Mouse (Mus musculus): ENCODE measurements around the gene Topors. TPM values are rescaled to one million over a fixed set of nuclear protein-coding genes. Genes with fewer than 3 reads are reported as not detected.
A peak's percentile ranks its signal among the peaks of the same experiment; 100 is the strongest.

Topors gene
- polyA plus RNA-seq, 1 experiment from 2014 or later: 41.2 TPM

DNA sequence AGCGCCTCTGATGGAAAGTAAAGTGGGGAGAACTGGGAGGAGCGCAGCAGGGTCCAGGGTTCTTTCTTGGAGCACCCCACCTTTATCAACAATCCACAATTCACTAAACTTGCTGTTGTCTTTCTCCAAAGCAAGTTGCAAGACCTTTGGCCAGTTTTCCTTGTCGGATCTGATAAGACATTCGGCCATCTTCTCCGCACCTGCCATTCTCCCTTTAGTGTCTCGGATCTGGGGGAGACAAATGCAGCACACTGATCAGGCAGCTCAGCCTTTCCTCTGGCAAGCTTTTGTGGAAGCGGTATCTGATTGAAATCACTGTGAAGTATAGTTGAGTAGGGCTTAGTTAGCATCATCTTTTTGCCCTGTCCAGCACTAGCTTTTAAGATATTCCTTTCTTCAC is 41.8 kb downstream of the Topors start:
- Histone ChIP-seq H3K4me1 (no peaks in the 10 kb centered on the region), H3K27ac (replicated peaks) (no peak overlapping the region), H3K9ac (no peak overlapping the region), H3K9me3 (replicated peaks) (no peaks in the 10 kb centered on the region), H3K4me3 (replicated peaks) (no peak overlapping the region), H3K4me2 (replicated peaks) (no peak overlapping the region), H3K36me3 (no peaks in the 10 kb centered on the region), H3K27me3 (no peaks in the 10 kb centered on the region)
- ATAC-seq (ENCODE audit: insufficient number of reproducible peaks, low FRiP score, low TSS enrichment, low read depth): no peak
- 85% methylated on average over 7 of the region's 7 CpGs for WGBS

DNA sequence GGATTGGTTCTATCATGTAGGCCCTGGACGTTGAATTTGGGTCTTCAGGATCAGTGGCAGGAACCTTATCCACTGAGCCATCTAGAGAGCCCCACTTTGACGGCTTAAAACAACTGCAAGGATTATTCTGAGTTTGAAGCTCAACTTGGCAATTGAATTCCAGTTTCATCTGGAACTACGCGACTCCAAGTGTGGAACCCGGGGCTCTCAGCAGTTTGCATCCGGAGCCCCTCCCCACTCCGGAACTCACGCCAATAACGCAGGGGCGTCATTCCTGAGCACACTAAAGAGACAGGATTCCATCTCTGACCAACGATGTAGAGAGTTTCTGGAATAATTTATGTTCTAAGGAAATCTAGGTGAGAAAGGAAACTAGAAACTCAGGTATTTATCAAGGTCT is 42.5 kb downstream of the Topors start:
- Histone ChIP-seq H3K9ac (no peak overlapping the region), H3K27me3 (no peaks in the 10 kb centered on the region), H3K4me3 (replicated peaks) (no peak overlapping the region), H3K9me3 (replicated peaks) (no peaks in the 10 kb centered on the region), H3K4me1 (no peaks in the 10 kb centered on the region), H3K4me2 (replicated peaks) (no peak overlapping the region), H3K36me3 (no peaks in the 10 kb centered on the region), H3K27ac (replicated peaks) (no peak overlapping the region)
- ATAC-seq (ENCODE audit: insufficient number of reproducible peaks, low FRiP score, low TSS enrichment, low read depth): no peak
- 87% methylated on average over 11 of the region's 11 CpGs for WGBS

- H3K27ac ChIP-seq (replicated peaks): no peak overlapping the region
- no peak overlapping the region for H3K4me3 ChIP-seq (replicated peaks)
- H3K9ac ChIP-seq: no peak overlapping the region
- H3K9me3 ChIP-seq (replicated peaks): no peaks in the 10 kb centered on the region
- ATAC-seq (ENCODE audit: insufficient number of reproducible peaks, low FRiP score, low TSS enrichment, low read depth): no peak
- H3K27me3 ChIP-seq: no peaks in the 10 kb centered on the region
- H3K4me2 ChIP-seq (replicated peaks): no peak overlapping the region
- H3K36me3 ChIP-seq: no peaks in the 10 kb centered on the region
- 56% methylated on average over 5 of the region's 5 CpGs for WGBS
- H3K4me1 ChIP-seq: no peaks in the 10 kb centered on the region
Measured at GRCm38 (mm10) chr4:40226095-40226494, 43.6 kb downstream of the Topors start.

- 54% methylated on average over 21 of the region's 21 CpGs for WGBS
- Histone ChIP-seq H3K27me3 (no peaks in the 10 kb centered on the region), H3K36me3 (no peaks in the 10 kb centered on the region), H3K4me1 (no peaks in the 10 kb centered on the region), H3K4me2 (replicated peaks) (no peak overlapping the region), H3K9ac (no peak overlapping the region), H3K27ac (replicated peaks) (no peak overlapping the region), H3K9me3 (replicated peaks) (no peaks in the 10 kb centered on the region), H3K4me3 (replicated peaks) (no peak overlapping the region)
- no peak for ATAC-seq (ENCODE audit: insufficient number of reproducible peaks, low FRiP score, low TSS enrichment, low read depth)
Measured at GRCm38 (mm10) chr4:40221876-40222585, 47.6 kb downstream of the Topors start.

GRCm38 (mm10) chr4:40221004-40221760 is 48.5 kb downstream of the Topors start:
- H3K4me3 ChIP-seq (replicated peaks): no peak overlapping the region
- WGBS: 39% methylated on average over 14 of the region's 14 CpGs
- ATAC-seq (ENCODE audit: insufficient number of reproducible peaks, low FRiP score, low TSS enrichment, low read depth): no peak
- no peaks in the 10 kb centered on the region for H3K9me3 ChIP-seq (replicated peaks)
- H3K9ac ChIP-seq: no peak overlapping the region
- H3K27ac ChIP-seq (replicated peaks): no peak overlapping the region
- no peaks in the 10 kb centered on the region for H3K36me3 ChIP-seq
- H3K4me1 ChIP-seq: no peaks in the 10 kb centered on the region
- H3K27me3 ChIP-seq: no peaks in the 10 kb centered on the region
- H3K4me2 ChIP-seq (replicated peaks): no peak overlapping the region

GRCm38 (mm10) chr4:40220437-40220836 is 49.2 kb downstream of the Topors start:
- Histone ChIP-seq H3K4me3 (replicated peaks) (no peak overlapping the region), H3K4me1 (no peaks in the 10 kb centered on the region), H3K27ac (replicated peaks) (no peak overlapping the region), H3K36me3 (no peaks in the 10 kb centered on the region), H3K4me2 (replicated peaks) (0 out of 2 replicates have a peak overlapping the region, but pooled peaks have one; percentile 3), H3K9me3 (replicated peaks) (no peaks in the 10 kb centered on the region), H3K9ac (no peak overlapping the region), H3K27me3 (no peaks in the 10 kb centered on the region)
- no peak for ATAC-seq (ENCODE audit: insufficient number of reproducible peaks, low FRiP score, low TSS enrichment, low read depth)
- WGBS: 26% methylated on average over 12 of the region's 12 CpGs

- Histone ChIP-seq H3K27me3 (no peaks in the 10 kb centered on the region), H3K4me2 (replicated peaks) (no peak overlapping the region), H3K9ac (no peak overlapping the region), H3K9me3 (replicated peaks) (no peaks in the 10 kb centered on the region), H3K4me1 (no peaks in the 10 kb centered on the region), H3K27ac (replicated peaks) (no peak overlapping the region), H3K4me3 (replicated peaks) (no peak overlapping the region), H3K36me3 (no peaks in the 10 kb centered on the region)
- WGBS: 70% methylated on average over 7 of the region's 7 CpGs
- ATAC-seq (ENCODE audit: insufficient number of reproducible peaks, low FRiP score, low TSS enrichment, low read depth): no peak
Measured at GRCm38 (mm10) chr4:40218382-40218781, 51.3 kb downstream of the Topors start.

- Histone ChIP-seq H3K9ac (no peak overlapping the region), H3K36me3 (0 out of 2 replicates have a peak, but pooled peaks cover 3% of the 10 kb centered on the region), H3K4me1 (no peaks in the 10 kb centered on the region), H3K27ac (replicated peaks) (no peak overlapping the region), H3K9me3 (replicated peaks) (no peaks in the 10 kb centered on the region), H3K4me2 (replicated peaks) (no peak overlapping the region), H3K4me3 (replicated peaks) (no peak overlapping the region), H3K27me3 (no peaks in the 10 kb centered on the region)
- no peak for ATAC-seq (ENCODE audit: insufficient number of reproducible peaks, low FRiP score, low TSS enrichment, low read depth)
- 52% methylated on average over 3 of the region's 3 CpGs for WGBS
Measured at GRCm38 (mm10) chr4:40217910-40218309, 51.7 kb downstream of the Topors start.

DNA sequence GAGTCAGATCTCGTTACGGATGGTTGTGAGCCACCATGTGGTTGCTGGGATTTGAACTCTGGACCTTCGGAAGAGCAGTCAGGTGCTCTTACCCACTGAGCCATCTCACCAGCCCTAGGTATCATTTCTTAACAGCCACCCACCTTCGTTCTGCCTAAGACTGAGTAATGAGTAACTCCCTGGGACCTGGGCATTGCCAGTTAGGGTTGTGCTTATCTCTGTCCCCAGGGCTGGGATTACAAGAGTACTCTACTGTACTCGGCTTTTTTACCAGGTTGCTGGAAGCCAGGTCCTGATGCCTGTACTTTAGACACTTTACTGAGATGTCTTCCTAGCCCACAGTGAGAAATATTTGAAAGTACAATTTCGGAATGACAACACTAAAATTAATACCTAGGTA is 57.5 kb downstream of the Topors start:
- Histone ChIP-seq H3K9ac (no peak overlapping the region), H3K4me1 (no peaks in the 10 kb centered on the region), H3K4me2 (replicated peaks) (no peak overlapping the region), H3K27ac (replicated peaks) (no peak overlapping the region), H3K27me3 (no peaks in the 10 kb centered on the region), H3K4me3 (replicated peaks) (no peak overlapping the region), H3K36me3 (peaks cover 10% of the 10 kb centered on the region; the same call in 1 of the 2 replicates), H3K9me3 (replicated peaks) (no peaks in the 10 kb centered on the region)
- WGBS: 86% methylated on average over 4 of the region's 6 CpGs
- ATAC-seq (ENCODE audit: insufficient number of reproducible peaks, low FRiP score, low TSS enrichment, low read depth): no peak
